Mouse (Mus musculus) spleen, postnatal 36 days (tissue): ENCODE data around the gene Kpna7.
"Not testable (repeated sequence)": the region's sequence is repeated elsewhere in the genome, so short reads cannot be mapped to it uniquely, and the experiment has no call there.

ENCODE experiments used
- DNase-seq, 2 experiments: peaks; one replicate each; pipeline ENCODE4 v3.0.0; 2022; ENCODE audit warnings: low spot score in 2 of 2, mixed read lengths in 1 of 2

Gene Kpna7

GRCm38 (mm10) chr5:145020712-145021111, 63.1 kb downstream of the Kpna7 start:
- not testable (repeated sequence) for DNase-seq

GRCm38 (mm10) chr5:145020254-145020653, 63.6 kb downstream of the Kpna7 start:
- not testable (repeated sequence) for DNase-seq

- not testable (repeated sequence) for DNase-seq
Observed at GRCm38 (mm10) chr5:145016761-145017160, 67.1 kb downstream of the Kpna7 start.

- DNase-seq = no peak
Observed at GRCm38 (mm10) chr5:145014278-145014677, 69.6 kb downstream of the Kpna7 start.

GRCm38 (mm10) chr5:145008878-145009659, 74.8 kb downstream of the Kpna7 start:
- DNase-seq = no peak

DNA sequence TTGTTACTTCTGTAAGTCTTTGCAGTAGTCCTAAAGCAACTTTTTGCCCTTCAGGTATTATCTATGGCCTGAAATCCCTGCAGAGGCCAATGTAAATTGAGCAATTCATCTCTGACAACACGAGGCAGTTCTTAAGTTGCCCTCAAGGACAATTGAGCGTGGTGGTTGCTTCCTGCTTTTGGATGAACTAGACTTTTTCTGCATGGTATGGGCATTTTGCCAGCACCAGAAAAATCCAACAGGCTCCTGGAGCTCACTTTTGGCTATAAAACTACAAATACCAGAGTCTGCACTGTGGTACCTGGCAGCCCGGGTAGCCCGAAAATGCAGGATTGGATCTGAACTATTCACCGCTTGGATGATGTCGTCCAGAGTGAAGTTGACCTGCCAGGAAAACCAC, 78.2 kb downstream of the Kpna7 start:
- DNase-seq = no peak

- DNase-seq = no peak
Observed at GRCm38 (mm10) chr5:145004495-145004894, 79.3 kb downstream of the Kpna7 start.

GRCm38 (mm10) chr5:145003362-145003761, 80.5 kb downstream of the Kpna7 start:
- DNase-seq = no peak

GRCm38 (mm10) chr5:144998491-144998890, 85.3 kb downstream of the Kpna7 start:
- DNase-seq = no peak

DNA sequence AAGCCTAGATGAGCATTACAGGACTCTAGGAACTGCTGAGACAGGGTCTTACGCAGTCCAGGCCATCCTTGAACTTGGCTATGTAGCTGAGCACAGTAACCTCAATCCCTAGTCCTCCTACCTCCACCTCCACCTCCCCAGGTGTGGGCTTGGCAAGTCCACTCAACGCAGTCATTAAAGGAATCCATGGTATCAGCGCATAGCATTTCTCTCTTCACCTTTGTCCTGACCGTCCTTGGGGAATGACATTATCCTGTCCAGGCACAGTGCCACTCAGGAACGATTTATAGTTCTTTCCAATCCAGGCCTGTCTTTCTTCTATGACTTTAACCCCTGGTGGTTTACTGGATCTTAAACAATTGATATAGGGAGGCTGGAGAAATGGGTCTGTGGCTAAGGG, 93.3 kb downstream of the Kpna7 start:
- no peak for DNase-seq

- DNase-seq = no peak
Observed at GRCm38 (mm10) chr5:144990051-144990450, 93.8 kb downstream of the Kpna7 start.

DNA sequence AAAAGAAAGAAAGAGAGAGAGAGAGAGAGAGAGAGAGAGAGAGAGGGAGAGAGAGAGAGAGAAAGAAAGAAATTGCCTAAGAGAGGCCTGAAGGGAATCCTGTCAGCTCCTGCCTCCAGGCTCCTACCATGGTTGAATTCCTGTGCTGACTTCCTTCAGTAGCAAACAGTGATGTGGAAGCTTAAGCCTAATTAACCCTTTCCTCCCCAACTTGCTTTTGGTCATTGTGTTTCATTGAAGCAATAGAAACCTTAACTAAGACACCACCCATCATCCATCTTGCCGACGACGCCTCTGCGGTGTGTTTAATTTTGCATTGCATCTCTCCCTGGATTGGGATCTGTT, 94.8 kb downstream of the Kpna7 start:
- DNase-seq = no peak

DNA sequence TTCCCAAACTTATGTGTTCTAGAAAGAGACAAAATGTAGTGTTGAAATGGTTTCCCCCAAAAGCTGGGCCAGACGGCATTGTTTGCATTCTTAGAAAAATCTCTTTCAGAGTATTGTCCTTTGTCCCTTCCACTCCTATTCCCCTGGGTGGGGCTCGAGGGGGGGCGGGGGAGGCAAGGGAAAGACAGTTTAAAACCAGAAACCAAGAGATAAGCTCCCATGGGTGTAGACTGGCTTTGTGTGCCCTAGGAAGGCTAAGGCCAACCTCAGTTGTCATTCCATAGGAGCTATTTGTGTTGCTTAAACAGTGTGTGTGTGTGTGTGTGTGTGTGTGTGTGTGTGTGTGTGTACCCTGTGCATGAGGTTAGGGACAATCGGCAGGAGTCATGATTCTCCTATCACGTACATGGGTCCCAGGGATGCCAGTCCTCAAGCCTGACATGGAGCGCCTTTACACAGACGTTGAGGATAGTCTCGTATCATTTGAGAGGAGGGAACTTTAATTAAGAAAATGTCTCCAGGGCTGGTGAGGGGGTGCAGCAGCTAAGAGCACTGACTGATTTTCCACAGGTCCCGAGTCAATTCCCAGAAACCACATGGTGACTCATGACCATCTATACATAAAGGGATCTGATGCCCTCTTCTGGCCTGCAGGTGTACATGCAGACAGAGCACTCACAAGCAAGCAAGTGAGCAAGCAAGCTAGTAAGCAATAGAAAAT, 95.3 kb downstream of the Kpna7 start:
- DNase-seq = no peak

- no peak for DNase-seq
Observed at GRCm38 (mm10) chr5:144987561-144987960, 96.3 kb downstream of the Kpna7 start.

- no peak for DNase-seq
Observed at GRCm38 (mm10) chr5:144984839-144985238, 99.0 kb downstream of the Kpna7 start.

GRCm38 (mm10) chr5:144983227-144983626, 100.6 kb downstream of the Kpna7 start:
- no peak for DNase-seq

DNA sequence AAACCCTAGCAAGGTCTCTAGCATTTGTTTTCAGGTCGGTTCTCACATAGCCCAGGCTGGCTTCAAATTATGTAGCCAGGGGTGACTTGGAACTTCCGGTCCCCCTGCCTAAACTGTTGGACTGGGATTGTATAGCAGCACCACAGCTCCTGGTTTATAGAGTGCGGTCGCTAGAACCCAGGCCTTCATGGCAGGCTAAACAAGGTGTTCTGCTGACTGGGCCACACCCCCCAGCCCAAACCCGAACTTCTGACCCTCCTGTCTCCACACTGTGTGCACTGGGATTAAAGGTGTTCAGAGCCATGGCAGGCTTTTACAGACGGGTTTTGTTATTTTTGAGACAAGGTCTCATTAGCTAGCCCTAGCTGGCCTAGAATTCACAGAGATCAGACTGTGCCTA, 104.7 kb downstream of the Kpna7 start:
- no peak for DNase-seq

- no peak for DNase-seq
Observed at GRCm38 (mm10) chr5:144978533-144979107, 105.2 kb downstream of the Kpna7 start.

DNA sequence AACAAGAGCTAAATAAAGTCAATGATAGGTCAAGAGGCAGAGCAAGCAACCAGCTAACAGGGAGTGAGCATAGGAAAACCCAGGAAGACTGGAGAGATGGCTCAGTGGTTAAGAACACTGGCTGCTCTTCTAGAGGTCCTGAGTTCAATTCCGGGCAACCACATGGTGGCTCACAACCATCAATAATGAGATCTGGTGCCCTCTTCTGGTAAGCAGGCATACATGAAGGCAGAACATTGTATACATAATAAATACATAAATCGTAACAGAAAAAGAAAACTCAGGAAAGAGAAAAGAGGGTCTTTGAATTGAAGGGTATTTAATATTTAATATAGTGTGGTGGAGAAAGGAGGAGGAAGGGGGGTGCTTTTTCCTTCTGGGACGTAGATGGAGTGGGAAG, 112.6 kb downstream of the Kpna7 start:
- DNase-seq = no peak

GRCm38 (mm10) chr5:144965639-144966351, 118.0 kb downstream of the Kpna7 start, which contains the start of gene Smurf1:
Gene Smurf1 (minus strand): TSS chr5:144965847.
- DNase-seq = peak; percentile 79 to 82

DNA sequence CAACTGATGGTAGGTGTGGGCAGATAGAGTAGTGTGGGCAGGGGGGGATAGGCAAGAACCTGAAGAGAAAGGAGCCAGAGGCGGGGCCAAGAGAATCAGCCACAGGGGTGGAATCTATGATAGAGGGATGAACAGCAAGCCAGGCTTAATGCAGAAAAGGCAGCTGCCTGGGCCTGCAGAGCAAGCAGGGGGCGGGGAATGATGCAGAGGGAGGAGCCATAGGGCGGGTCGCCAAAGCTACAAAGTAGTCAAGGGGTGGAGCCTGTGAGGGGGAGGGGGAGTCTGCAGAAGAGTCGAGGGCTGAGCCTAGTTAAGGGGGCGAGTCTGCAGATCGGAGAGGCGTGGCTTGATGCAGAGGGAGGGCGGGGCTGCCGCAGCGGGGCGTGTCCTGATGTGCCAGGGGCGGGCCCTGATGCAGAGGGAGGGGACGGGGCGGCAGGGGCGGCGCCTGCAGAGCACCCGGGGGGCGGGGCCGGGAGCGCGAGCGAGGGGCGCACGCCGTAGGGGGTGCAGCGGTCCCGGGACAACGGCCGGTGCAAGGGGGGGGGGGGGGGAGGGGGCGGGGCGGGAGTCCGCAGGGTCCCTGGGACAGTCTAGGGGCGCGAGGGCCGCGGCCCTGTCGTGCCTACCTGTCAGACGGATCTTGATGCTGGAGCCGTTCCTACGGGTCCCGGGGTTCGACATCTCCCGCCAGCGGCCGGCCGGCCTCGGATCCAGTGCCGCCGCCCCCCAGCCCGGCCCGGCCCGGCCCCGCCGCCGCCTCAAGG, 118.8 kb downstream of the Kpna7 start:
- peak; percentile 88 to 89 for DNase-seq
